Mouse (Mus musculus): ENCODE results near the gene Krtcap3. TPM values are rescaled to one million over a fixed set of nuclear protein-coding genes. Genes with fewer than 3 reads are reported as not detected.
A peak's percentile ranks its signal among the peaks of the same experiment; 100 is the strongest.

Krtcap3 gene
- polyA plus RNA-seq, 2 experiments = 3.5 to 5.3 TPM

DNA sequence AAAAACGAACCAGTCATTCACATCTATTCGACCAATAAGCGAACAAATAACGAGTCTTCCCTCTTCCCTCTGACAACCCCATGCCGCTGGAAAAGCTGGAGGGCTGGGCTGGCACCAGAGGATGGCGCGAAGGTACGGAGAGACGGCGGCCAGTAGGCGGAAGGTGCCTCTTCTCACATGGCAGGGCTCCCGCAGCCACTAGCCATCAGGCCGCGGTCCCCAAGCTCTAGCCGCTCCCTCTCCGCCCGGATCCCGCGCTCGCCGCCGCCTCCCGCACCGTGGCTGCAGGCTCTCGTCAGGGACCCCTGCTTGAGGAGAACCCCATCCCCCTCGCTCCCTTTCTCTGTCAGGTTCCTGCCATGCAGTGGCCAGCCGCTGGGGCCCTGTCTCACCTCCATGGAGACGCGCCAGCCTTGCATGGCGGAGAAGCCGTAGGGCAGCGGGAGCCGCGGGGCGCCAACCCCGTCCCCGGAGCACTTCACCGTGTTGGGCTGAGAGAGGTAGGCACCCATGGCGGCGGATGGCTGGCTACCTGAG lies 31.5 kb upstream of the Krtcap3 start:
- H3K9me3 ChIP-seq (ENCODE audit: control insufficient read depth, low read length) = no peaks in the 10 kb centered on the region
- H3K9ac ChIP-seq (replicated peaks) = peak overlapping the region; percentile 92
- peak overlapping the region; percentile 88 to 96 for H3K4me3 ChIP-seq (ENCODE audit: insufficient read depth in 1 of 2, low read depth in 2 of 2, low read length in 2 of 2)
- peak overlapping the region; percentile 83 for H3K4me2 ChIP-seq (ENCODE audit: low read depth)
- peak overlapping the region; percentile 84 for H3K27ac ChIP-seq
- no peaks in the 10 kb centered on the region for H3K27me3 ChIP-seq (ENCODE audit: control insufficient read depth, insufficient read depth, low read length)
- H3K4me1 ChIP-seq (replicated peaks; ENCODE audit: control insufficient read depth in 2 of 2, insufficient read depth in 2 of 2, low read length in 1 of 2) = peaks cover 21 to 22% of the 10 kb centered on the region in 2 experiments
- ATAC-seq (ENCODE audit: insufficient read depth) (peak; percentile 47), DNase-seq (ENCODE audit: low read depth in 3 of 3, low spot score in 3 of 3) (peak in 1 of 3 experiments; percentile 31)
- no peak for TF ChIP-seq EP300 (IDR thresholded peaks at IDR 0.05; ENCODE audit: low read depth)
- peak; percentile 36 for TF ChIP-seq CTCF (IDR thresholded peaks at IDR 0.05; ENCODE audit: low read depth)
- H3K36me3 ChIP-seq (replicated peaks; ENCODE audit: control insufficient read depth, insufficient read depth, low read depth) = peaks cover 8% of the 10 kb centered on the region; the same call in 1 of the 2 replicates
- under 1% methylated on average over 40 of the region's 40 CpGs for WGBS (ENCODE audit: insufficient replicate concordance)

DNA sequence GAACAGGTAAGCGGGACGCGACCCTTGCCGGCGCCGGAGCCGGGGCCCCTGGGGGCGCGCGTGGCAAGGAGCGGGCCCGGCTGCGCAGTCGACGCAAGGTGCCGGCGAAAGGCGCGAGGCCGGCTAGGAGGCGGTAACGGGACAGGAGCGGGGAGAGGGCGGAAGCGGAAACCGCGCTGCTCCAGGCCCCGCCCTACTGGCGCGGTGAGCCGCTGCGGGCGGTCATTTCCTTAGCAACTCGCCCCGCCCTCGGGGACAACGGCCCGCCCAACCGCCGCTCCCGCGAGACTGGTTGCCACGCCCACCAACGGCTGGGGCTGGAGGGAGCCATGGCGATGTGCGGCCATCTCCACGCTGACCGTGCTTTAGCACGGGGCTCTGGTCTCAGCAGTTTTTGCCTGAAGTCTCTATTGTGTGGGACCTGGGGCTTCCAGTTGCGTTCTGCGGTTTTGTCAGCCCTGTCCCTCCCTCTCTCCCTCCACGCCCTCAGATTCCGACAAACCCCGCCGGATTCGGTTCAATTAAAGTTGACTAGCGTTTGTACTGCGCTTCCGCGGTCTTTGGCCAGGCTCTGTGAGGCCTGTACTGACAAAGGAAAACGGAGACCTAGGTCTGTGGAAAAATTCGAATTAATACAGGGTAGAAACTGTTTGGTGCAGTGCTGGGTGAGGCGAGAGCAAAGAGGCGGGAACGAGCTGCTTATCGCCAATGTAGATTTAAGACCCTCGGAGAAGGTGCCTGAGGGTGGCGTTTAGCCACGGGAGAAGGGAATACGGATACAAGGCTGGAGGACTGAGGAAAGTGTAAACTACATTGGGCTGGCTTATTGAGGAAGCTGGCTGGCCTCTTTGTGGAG lies 30.8 kb upstream of the Krtcap3 start, which contains the start of gene Ppm1g:
Ppm1g (minus strand) TSS at position 240 of the 856 bp plus-strand sequence.
- Histone ChIP-seq H3K4me1 (replicated peaks; ENCODE audit: control insufficient read depth in 2 of 2, insufficient read depth in 2 of 2, low read length in 1 of 2) (peaks cover 19 to 21% of the 10 kb centered on the region in 2 experiments), H3K36me3 (replicated peaks; ENCODE audit: control insufficient read depth, insufficient read depth, low read depth) (peaks cover 6% of the 10 kb centered on the region; the same call in 1 of the 2 replicates), H3K9ac (replicated peaks) (peak within 1 kb of the TSS; percentile 92), H3K27me3 (ENCODE audit: control insufficient read depth, insufficient read depth, low read length) (no peaks in the 10 kb centered on the region), H3K4me3 (ENCODE audit: insufficient read depth in 1 of 2, low read depth in 2 of 2, low read length in 2 of 2) (peak within 1 kb of the TSS; percentile 88 to 96), H3K27ac (peak within 1 kb of the TSS; percentile 84), H3K4me2 (ENCODE audit: low read depth) (peak within 1 kb of the TSS; percentile 98), H3K9me3 (ENCODE audit: control insufficient read depth, low read length) (no peaks in the 10 kb centered on the region)
- ATAC-seq (ENCODE audit: insufficient read depth) (peak; percentile 92), DNase-seq (ENCODE audit: low read depth in 3 of 3, low spot score in 3 of 3) (peak; percentile 90 to 91 (median 91))
- WGBS (ENCODE audit: insufficient replicate concordance) = under 1% methylated on average over 70 of the region's 70 CpGs
- peak; percentile 20; the same call in 1 of the 2 replicates for TF ChIP-seq EP300 (IDR thresholded peaks at IDR 0.05; ENCODE audit: low read depth)
- peak; percentile 9; the same call in 1 of the 2 replicates for TF ChIP-seq CTCF (IDR thresholded peaks at IDR 0.05; ENCODE audit: low read depth)

DNA sequence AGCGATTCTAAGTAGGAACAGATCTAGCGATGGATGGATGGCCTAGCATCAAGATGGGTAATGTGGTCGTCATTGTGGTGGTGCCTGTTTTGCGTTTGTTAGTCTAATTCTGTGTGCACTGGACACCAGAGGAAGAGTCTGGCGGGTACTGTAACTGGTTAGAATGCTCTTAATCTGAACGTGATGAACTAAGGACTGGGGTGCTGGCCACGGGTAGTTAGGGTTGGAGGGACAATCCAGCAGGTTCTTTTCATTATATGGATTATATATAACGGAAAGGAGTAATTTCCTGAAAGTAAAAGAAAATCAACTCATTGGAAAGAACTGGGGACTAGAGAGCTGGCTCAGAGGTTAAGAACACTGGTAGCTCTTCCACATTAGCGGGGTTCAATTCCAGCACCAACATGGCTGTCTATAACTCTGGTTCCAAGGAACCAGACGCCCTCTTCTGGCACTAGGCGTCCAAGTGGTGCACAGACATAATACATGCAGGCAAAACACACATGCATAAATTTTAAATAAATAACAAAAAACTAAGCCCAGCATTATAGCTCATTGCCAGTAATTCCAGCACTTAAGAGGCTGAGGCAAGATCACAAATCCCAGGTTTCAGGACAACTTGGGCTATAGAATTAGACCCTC lies 30.1 kb upstream of the Krtcap3 start:
- Histone ChIP-seq H3K4me2 (ENCODE audit: low read depth) (peak overlapping the region; percentile 98), H3K27me3 (ENCODE audit: control insufficient read depth, insufficient read depth, low read length) (no peaks in the 10 kb centered on the region), H3K36me3 (replicated peaks; ENCODE audit: control insufficient read depth, insufficient read depth, low read depth) (peaks cover 2% of the 10 kb centered on the region; the same call in 1 of the 2 replicates), H3K27ac (peak overlapping the region; percentile 68), H3K4me1 (replicated peaks; ENCODE audit: control insufficient read depth in 2 of 2, insufficient read depth in 2 of 2, low read length in 1 of 2) (peaks cover 16 to 21% of the 10 kb centered on the region in 2 experiments), H3K9me3 (ENCODE audit: control insufficient read depth, low read length) (no peaks in the 10 kb centered on the region), H3K9ac (replicated peaks) (peak overlapping the region; percentile 65), H3K4me3 (ENCODE audit: insufficient read depth in 1 of 2, low read depth in 2 of 2, low read length in 2 of 2) (peak overlapping the region; percentile 76 to 96)
- TF ChIP-seq EP300 (IDR thresholded peaks at IDR 0.05; ENCODE audit: low read depth) (no peak), CTCF (IDR thresholded peaks at IDR 0.05; ENCODE audit: low read depth) (peak; percentile 77)
- DNase-seq (ENCODE audit: low read depth in 3 of 3, low spot score in 3 of 3) (peak; percentile 61 to 67 (median 62)), ATAC-seq (ENCODE audit: insufficient read depth) (0 out of 2 replicates have a peak, but pooled peaks have one; percentile 17)
- 11% methylated on average over 11 of the region's 11 CpGs for WGBS (ENCODE audit: insufficient replicate concordance)

DNA sequence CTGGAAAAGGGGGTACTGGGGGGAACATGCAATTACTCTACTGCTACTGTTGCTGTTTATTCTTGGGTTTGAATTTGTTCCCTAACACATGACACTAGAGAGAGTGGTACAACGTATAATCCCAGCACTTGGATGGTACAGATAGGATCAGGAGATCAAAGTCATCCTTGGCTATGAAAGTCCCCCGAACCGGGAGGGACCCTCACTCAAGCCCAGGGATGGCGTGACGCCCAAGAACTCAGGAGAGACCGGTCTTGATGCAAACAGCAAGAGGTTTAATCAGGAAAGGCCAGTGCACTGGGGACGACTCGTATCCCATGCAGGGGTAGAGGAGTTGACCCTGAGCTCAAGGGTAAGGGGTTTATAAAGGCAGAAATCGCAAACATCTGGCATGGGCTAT lies 28.8 kb upstream of the Krtcap3 start:
- Histone ChIP-seq H3K27ac (no peak overlapping the region), H3K4me1 (replicated peaks; ENCODE audit: control insufficient read depth in 2 of 2, insufficient read depth in 2 of 2, low read length in 1 of 2) (peaks cover 11 to 14% of the 10 kb centered on the region in 2 experiments), H3K9ac (replicated peaks) (no peak overlapping the region), H3K27me3 (ENCODE audit: control insufficient read depth, insufficient read depth, low read length) (no peaks in the 10 kb centered on the region), H3K4me2 (ENCODE audit: low read depth) (no peak overlapping the region), H3K9me3 (ENCODE audit: control insufficient read depth, low read length) (no peaks in the 10 kb centered on the region), H3K4me3 (ENCODE audit: insufficient read depth in 1 of 2, low read depth in 2 of 2, low read length in 2 of 2) (no peak overlapping the region), H3K36me3 (replicated peaks; ENCODE audit: control insufficient read depth, insufficient read depth, low read depth) (no peaks in the 10 kb centered on the region)
- TF ChIP-seq CTCF (IDR thresholded peaks at IDR 0.05; ENCODE audit: low read depth) = no peak
- TF ChIP-seq EP300 (IDR thresholded peaks at IDR 0.05; ENCODE audit: low read depth) = no peak
- ATAC-seq (ENCODE audit: insufficient read depth) (no peak), DNase-seq (ENCODE audit: low read depth in 3 of 3, low spot score in 3 of 3) (no peak)
- 78% methylated on average over 9 of the region's 9 CpGs for WGBS (ENCODE audit: insufficient replicate concordance)
